Mouse (Mus musculus): ENCODE results near the gene Agpat3. TPM values are rescaled to one million over a fixed set of nuclear protein-coding genes. Genes with fewer than 3 reads are reported as not detected.

Gene Agpat3
- total RNA-seq, 1 experiment: 52.0 TPM

- peaks cover 8% of the 10 kb centered on the region; the same call in 1 of the 2 replicates for H3K36me3 ChIP-seq (ENCODE audit: control insufficient read depth, insufficient read depth, low read length, poor library complexity, severe bottlenecking)
- DNase-seq (ENCODE audit: low read depth, low spot score): no peak
- no peaks in the 10 kb centered on the region for H3K9me3 ChIP-seq (ENCODE audit: control insufficient read depth, insufficient read depth, low read depth, low read length)
- H3K4me1 ChIP-seq (ENCODE audit: control insufficient read depth in 2 of 2, insufficient read depth in 2 of 2, low read length in 2 of 2, poor library complexity in 1 of 2): peaks cover 8 to 19% of the 10 kb centered on the region in 2 experiments; a peak in 2 of 4 replicates
- in situ Hi-C loops (cut with MboI; ENCODE audit: low sequenced_read_pairs in 2 of 2, unreplicated experiment in 2 of 2): no loop called here
- H3K4me3 ChIP-seq (ENCODE audit: insufficient read depth in 1 of 2, low read depth in 1 of 2, low read length in 2 of 2, poor library complexity in 1 of 2, severe bottlenecking in 1 of 2): no peak overlapping the region
- H3K27ac ChIP-seq (ENCODE audit: insufficient read depth, low read depth, low read length, poor library complexity, severe bottlenecking): no peak overlapping the region
- no peak overlapping the region for H3K9ac ChIP-seq (ENCODE audit: insufficient read depth, low read depth, low read length, poor library complexity, severe bottlenecking)
- TF ChIP-seq CHD2 (IDR thresholded peaks at IDR 0.05; ENCODE audit: low read depth, low read length) (no peak), HCFC1 (IDR thresholded peaks at IDR 0.05; ENCODE audit: borderline replicate concordance, insufficient read depth, low read length) (no peak), ZNF384 (IDR thresholded peaks at IDR 0.05; ENCODE audit: low read depth, low read length) (no peak), MAFK (IDR thresholded peaks at IDR 0.05; ENCODE audit: insufficient read depth, low read depth, low read length) (no peak), ZC3H11A (IDR thresholded peaks at IDR 0.05; ENCODE audit: borderline replicate concordance, low read depth, low read length) (no peak)
These were observed 76.0 kb downstream of the Agpat3 start for GRCm38 (mm10) chr10:78276242-78276641.

- Histone ChIP-seq H3K4me3 (ENCODE audit: insufficient read depth in 1 of 2, low read depth in 1 of 2, low read length in 2 of 2, poor library complexity in 1 of 2, severe bottlenecking in 1 of 2) (peak overlapping the region; percentile 7 to 21; a peak in 2 of 4 replicates), H3K4me1 (ENCODE audit: control insufficient read depth in 2 of 2, insufficient read depth in 2 of 2, low read length in 2 of 2, poor library complexity in 1 of 2) (peaks cover 9 to 34% of the 10 kb centered on the region in 2 experiments; a peak in 2 of 4 replicates), H3K9ac (ENCODE audit: insufficient read depth, low read depth, low read length, poor library complexity, severe bottlenecking) (peak overlapping the region; percentile 43; the same call in 1 of the 2 replicates), H3K9me3 (ENCODE audit: control insufficient read depth, insufficient read depth, low read depth, low read length) (no peaks in the 10 kb centered on the region), H3K36me3 (ENCODE audit: control insufficient read depth, insufficient read depth, low read length, poor library complexity, severe bottlenecking) (peaks cover 4% of the 10 kb centered on the region; the same call in 1 of the 2 replicates), H3K27ac (ENCODE audit: insufficient read depth, low read depth, low read length, poor library complexity, severe bottlenecking) (peak overlapping the region; percentile 48; the same call in 1 of the 2 replicates)
- in situ Hi-C loops (cut with MboI; ENCODE audit: low sequenced_read_pairs in 2 of 2, unreplicated experiment in 2 of 2): no loop called here
- TF ChIP-seq CHD2 (IDR thresholded peaks at IDR 0.05; ENCODE audit: low read depth, low read length) (no peak), ZC3H11A (IDR thresholded peaks at IDR 0.05; ENCODE audit: borderline replicate concordance, low read depth, low read length) (no peak)
- DNase-seq (ENCODE audit: low read depth, low spot score): peak; percentile 29
These were observed 79.4 kb downstream of the Agpat3 start for GRCm38 (mm10) chr10:78272932-78273331.

GRCm38 (mm10) chr10:78265881-78266280 lies 86.4 kb downstream of the Agpat3 start:
- in situ Hi-C loops (cut with MboI; ENCODE audit: low sequenced_read_pairs in 2 of 2, unreplicated experiment in 2 of 2): no loop called here
- H3K4me1 ChIP-seq (ENCODE audit: control insufficient read depth in 2 of 2, insufficient read depth in 2 of 2, low read length in 2 of 2, poor library complexity in 1 of 2): peaks cover 0 to 16% of the 10 kb centered on the region in 2 experiments; a peak in 2 of 4 replicates
- H3K9ac ChIP-seq (ENCODE audit: insufficient read depth, low read depth, low read length, poor library complexity, severe bottlenecking): no peak overlapping the region
- DNase-seq (ENCODE audit: low read depth, low spot score): no peak
- no peaks in the 10 kb centered on the region for H3K9me3 ChIP-seq (ENCODE audit: control insufficient read depth, insufficient read depth, low read depth, low read length)
- no peaks in the 10 kb centered on the region for H3K36me3 ChIP-seq (ENCODE audit: control insufficient read depth, insufficient read depth, low read length, poor library complexity, severe bottlenecking)
- TF ChIP-seq CHD2 (IDR thresholded peaks at IDR 0.05; ENCODE audit: low read depth, low read length) (no peak), ZNF384 (IDR thresholded peaks at IDR 0.05; ENCODE audit: low read depth, low read length) (no peak), HCFC1 (IDR thresholded peaks at IDR 0.05; ENCODE audit: borderline replicate concordance, insufficient read depth, low read length) (no peak), MAFK (IDR thresholded peaks at IDR 0.05; ENCODE audit: insufficient read depth, low read depth, low read length) (no peak)
- H3K4me3 ChIP-seq (ENCODE audit: insufficient read depth in 1 of 2, low read depth in 1 of 2, low read length in 2 of 2, poor library complexity in 1 of 2, severe bottlenecking in 1 of 2): no peak overlapping the region
- H3K27ac ChIP-seq (ENCODE audit: insufficient read depth, low read depth, low read length, poor library complexity, severe bottlenecking): no peak overlapping the region

- in situ Hi-C loops (cut with MboI; ENCODE audit: low sequenced_read_pairs in 2 of 2, unreplicated experiment in 2 of 2): no loop called here
- Histone ChIP-seq H3K36me3 (ENCODE audit: control insufficient read depth, insufficient read depth, low read length, poor library complexity, severe bottlenecking) (no peaks in the 10 kb centered on the region), H3K4me3 (ENCODE audit: insufficient read depth in 1 of 2, low read depth in 1 of 2, low read length in 2 of 2, poor library complexity in 1 of 2, severe bottlenecking in 1 of 2) (no peak overlapping the region), H3K4me1 (ENCODE audit: control insufficient read depth in 2 of 2, insufficient read depth in 2 of 2, low read length in 2 of 2, poor library complexity in 1 of 2) (peaks cover 0 to 12% of the 10 kb centered on the region in 2 experiments; a peak in 2 of 4 replicates), H3K27ac (ENCODE audit: insufficient read depth, low read depth, low read length, poor library complexity, severe bottlenecking) (no peak overlapping the region), H3K9ac (ENCODE audit: insufficient read depth, low read depth, low read length, poor library complexity, severe bottlenecking) (no peak overlapping the region), H3K9me3 (ENCODE audit: control insufficient read depth, insufficient read depth, low read depth, low read length) (no peaks in the 10 kb centered on the region)
- no peak for DNase-seq (ENCODE audit: low read depth, low spot score)
- TF ChIP-seq ZC3H11A (IDR thresholded peaks at IDR 0.05; ENCODE audit: borderline replicate concordance, low read depth, low read length) (no peak), HCFC1 (IDR thresholded peaks at IDR 0.05; ENCODE audit: borderline replicate concordance, insufficient read depth, low read length) (no peak), CHD2 (IDR thresholded peaks at IDR 0.05; ENCODE audit: low read depth, low read length) (no peak), MAFK (IDR thresholded peaks at IDR 0.05; ENCODE audit: insufficient read depth, low read depth, low read length) (no peak), ZNF384 (IDR thresholded peaks at IDR 0.05; ENCODE audit: low read depth, low read length) (no peak)
These were observed 87.6 kb downstream of the Agpat3 start for GRCm38 (mm10) chr10:78264735-78265134.
